Mouse (Mus musculus) naive thymus-derived CD4-positive, alpha-beta T cell, adult 5 months (primary cell): ENCODE data around the gene Pknox1. TPM values are rescaled to one million over a fixed set of nuclear protein-coding genes. Genes with fewer than 3 reads are reported as not detected.

Experiments used
- polyA plus RNA-seq: library from polyadenylated mRNA; unstranded; fragments of 100-300 nt; shearing (Covaris generic); gene quantifications from one replicate; pipeline ENCODE4 v1.2.1, GENCODE M21; 2017

Pknox1 gene
- polyA plus RNA-seq = 81.0 TPM

DNA sequence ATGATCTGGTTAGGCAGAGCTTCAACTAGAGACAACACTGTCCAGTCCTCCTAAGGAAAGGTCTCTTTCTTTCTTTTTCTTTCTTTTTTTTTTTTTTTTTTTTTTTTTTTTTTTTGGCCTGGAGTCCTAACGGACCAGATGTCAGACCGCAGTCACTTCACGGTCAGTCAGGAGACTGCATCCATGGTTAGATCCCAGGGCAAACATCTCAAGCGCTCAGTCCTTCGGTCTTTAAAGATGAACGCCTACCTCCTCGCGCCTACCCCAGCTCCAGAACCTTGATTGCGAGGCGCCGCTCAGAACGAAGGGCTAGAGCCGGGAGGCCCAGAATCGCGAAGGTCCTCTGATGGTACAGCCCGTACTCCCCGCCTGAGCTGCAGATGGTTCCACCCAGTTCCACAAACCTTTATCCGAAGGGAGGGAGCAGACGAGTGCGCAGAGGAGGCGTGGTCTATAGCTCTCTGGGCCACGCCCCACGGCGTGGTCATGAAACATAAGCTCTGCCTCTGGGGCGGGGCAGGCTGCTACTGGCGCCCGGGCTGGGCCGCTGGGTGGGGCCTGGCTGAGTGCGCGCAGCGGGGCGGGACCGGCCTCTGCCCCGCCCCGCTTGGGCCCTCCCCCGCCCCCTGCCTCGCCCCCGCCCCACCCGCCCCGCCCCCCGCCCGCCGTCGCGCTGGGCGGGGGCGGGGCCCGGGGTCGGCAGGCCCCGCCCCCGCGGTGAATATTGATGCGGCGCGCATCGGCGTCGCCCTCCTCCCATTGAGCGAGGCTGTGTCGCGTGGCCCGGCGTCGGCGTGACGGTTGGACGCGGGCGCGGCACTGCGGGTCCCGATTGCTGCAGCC is at the start of gene Pknox1:
TSS of gene Pknox1 (plus strand) at position 720 of the 843 bp plus-strand sequence.

DNA sequence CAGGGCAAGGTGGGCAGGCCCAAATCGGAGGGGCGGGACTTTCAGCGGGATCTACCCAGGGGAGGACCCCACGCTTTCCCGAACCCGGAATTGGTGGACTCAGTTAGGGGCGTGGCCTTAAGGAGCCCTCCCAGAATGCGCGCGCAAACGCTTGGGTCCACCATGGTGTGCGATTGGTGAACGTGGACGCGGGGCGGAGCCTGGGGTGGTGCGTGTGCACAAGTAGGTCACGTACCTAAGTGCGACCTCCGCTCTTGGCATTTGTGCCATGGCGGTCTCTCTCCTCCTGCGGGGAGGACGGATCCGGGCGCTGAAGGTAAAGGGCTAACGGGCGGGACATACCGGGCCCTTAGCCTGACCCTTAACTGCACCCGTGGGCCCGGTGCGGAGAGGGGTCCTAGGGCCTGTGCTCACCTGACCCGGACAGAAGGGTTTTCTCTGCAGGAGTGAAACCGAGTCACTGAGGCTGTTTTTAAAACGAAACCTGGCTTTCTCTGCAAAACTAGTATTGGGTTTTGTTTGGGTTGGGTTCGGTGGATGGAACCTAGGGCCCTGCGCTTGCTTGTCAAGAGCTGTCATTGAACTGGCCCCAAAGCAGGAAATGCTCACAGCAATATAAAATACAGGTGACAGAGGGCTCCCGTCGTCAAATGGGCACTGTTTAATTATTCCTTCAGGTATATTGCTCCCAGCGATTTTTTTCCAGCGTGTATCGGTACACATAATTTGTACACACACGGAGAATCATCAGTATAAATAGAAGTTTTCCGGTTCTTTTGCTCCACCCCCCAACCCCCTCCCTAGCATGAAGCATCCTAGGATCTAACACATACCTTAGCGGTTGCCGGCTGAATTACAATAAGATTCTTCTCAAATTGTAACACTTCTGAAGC is 44.3 kb upstream of the Pknox1 start, which contains the start of the genes Wdr4 and Ndufv3:
TSS of gene Wdr4 (minus strand) at position 35 of the 893 bp plus-strand sequence.
TSS of gene Ndufv3 (plus strand) at position 170 of the 893 bp plus-strand sequence.

DNA sequence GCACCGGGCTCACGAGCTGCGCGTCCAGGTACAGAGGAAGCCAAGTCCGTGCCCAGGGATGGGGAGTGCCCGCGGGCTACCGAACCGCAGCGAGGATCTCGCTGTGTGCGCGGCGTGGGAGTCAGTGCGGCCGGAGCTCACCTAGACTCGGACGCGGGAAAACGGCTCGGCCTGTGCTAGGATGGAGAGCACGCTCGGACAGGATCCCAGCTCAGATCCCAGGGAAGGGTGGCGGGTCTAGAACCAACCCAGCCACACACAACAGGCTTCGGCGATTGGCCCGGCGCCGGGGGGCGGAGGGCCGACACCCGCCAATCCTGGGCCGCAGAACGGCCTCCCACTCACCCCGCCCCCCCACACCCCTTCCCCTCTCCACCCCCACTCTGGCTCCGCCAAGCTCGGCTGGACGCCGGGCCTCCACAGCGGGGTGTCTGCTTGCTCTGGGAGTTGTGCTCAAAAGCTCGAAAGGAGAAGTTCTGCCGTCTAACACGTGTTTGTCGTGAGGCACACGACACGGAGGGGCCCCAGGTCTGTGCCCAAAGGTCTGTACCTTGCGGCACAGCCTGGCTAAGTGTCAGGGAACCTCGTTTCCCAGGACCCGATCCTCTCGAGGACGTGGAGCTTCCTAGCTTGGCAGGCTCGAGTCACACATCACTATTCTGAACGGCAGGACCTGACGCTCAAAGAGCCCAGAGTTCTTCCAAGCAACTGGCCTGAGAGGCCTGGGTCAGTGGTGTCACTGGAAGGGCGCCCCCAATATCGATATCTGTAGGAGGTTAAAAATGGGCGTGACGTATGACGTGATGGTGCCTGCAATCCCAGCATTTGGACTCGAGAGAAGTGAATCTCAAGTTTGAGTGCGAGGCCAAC is 72.6 kb downstream of the Pknox1 start, which contains the start of gene Cbs:
TSS of gene Cbs (minus strand) at position 297 of the 870 bp plus-strand sequence.

Other genes with a start within 250 kb of the Pknox1 start
- not detected for gene Pde9a, start 178.5 kb upstream of the Pknox1 start, polyA plus RNA-seq
- gene Wdr4, start 44.8 kb upstream of the Pknox1 start, polyA plus RNA-seq = 37.5 TPM
- 140 TPM for gene Ndufv3, start 44.6 kb upstream of the Pknox1 start, polyA plus RNA-seq
- gene Cbs, start 72.5 kb downstream of the Pknox1 start, polyA plus RNA-seq = not detected
- 281 TPM for gene U2af1, start 94.2 kb downstream of the Pknox1 start, polyA plus RNA-seq
- not detected for gene Cryaa, start 113.1 kb downstream of the Pknox1 start, polyA plus RNA-seq